Mouse (Mus musculus) kidney, embryonic 14.5 days (tissue): ENCODE data around the gene Txndc11. TPM values are rescaled to one million over a fixed set of nuclear protein-coding genes. Genes with fewer than 3 reads are reported as not detected.

Experiments
- ATAC-seq: fragments of 200-750 bp; cut with Nextera tagmentation; 2 replicates; pipeline ENCODE4 v1.8.0; 2017; ENCODE audit warnings: moderate number of reproducible peaks, mild to moderate bottlenecking, moderate TSS enrichment, moderate library complexity; ENCODE audit not compliant: low FRiP score, low TSS enrichment
- H3K27ac ChIP-seq: fragments of 300-500 bp; sonication (generic); 2 replicates; pipeline ENCODE4 v1.5.1; 2014; ENCODE audit warnings: low read depth, mild to moderate bottlenecking, low read length, moderate library complexity, mixed read lengths
- H3K27me3 ChIP-seq: fragments of 300-500 bp; sonication (generic); 2 replicates; pipeline ENCODE4 v1.6.1; 2014; ENCODE audit warnings: mild to moderate bottlenecking, low read length; ENCODE audit not compliant: control insufficient read depth, insufficient read depth
- H3K36me3 ChIP-seq: fragments of 300-500 bp; sonication (generic); 2 replicates; pipeline ENCODE4 v1.6.1; 2014; ENCODE audit warnings: low read length, mixed read lengths; ENCODE audit not compliant: control insufficient read depth, insufficient read depth
- H3K4me1 ChIP-seq: fragments of 300-500 bp; sonication (generic); 2 replicates; pipeline ENCODE4 v1.6.1; 2014; ENCODE audit warnings: low read length, mixed read lengths; ENCODE audit not compliant: control insufficient read depth, insufficient read depth
- H3K4me2 ChIP-seq: fragments of 300-500 bp; sonication (generic); replicated peaks from 2 replicates; pipeline ENCODE4 v1.6.1; 2014; ENCODE audit warnings: low read depth, mild to moderate bottlenecking, low read length
- H3K4me3 ChIP-seq: fragments of 300-500 bp; sonication (generic); 2 replicates; pipeline ENCODE4 v1.5.1; 2014; ENCODE audit warnings: mild to moderate bottlenecking, low read length
- H3K9ac ChIP-seq: fragments of 300-500 bp; sonication (generic); 2 replicates; pipeline ENCODE4 v1.6.1; 2014; ENCODE audit warnings: low read depth, mild to moderate bottlenecking, low read length, moderate library complexity
- H3K9me3 ChIP-seq: fragments of 300-500 bp; sonication (generic); 2 replicates; pipeline ENCODE4 v1.6.1; 2016; ENCODE audit warnings: low read length; ENCODE audit not compliant: control insufficient read depth
- WGBS: fragments of 180-500 bp; shearing (Covaris S2); extraction: QIAGEN DNeasy Blood & Tissue Kit; methylation state at CpG from one replicate; pipeline ENCODE4 v1.1.7; 2014; 5-methylcytosine and 5-hydroxymethylcytosine counted together
- polyA plus RNA-seq: library from polyadenylated mRNA; unstranded; fragments of >200 nt; fragmentation: Nextera tagmentation; extraction: Ambion mirVana; gene quantifications from 2 replicates; pipeline ENCODE4 v1.2.1, GENCODE M21; 2014

The Txndc11 gene
- polyA plus RNA-seq, 1 experiment from 2014 or later = 38.8 TPM

DNA sequence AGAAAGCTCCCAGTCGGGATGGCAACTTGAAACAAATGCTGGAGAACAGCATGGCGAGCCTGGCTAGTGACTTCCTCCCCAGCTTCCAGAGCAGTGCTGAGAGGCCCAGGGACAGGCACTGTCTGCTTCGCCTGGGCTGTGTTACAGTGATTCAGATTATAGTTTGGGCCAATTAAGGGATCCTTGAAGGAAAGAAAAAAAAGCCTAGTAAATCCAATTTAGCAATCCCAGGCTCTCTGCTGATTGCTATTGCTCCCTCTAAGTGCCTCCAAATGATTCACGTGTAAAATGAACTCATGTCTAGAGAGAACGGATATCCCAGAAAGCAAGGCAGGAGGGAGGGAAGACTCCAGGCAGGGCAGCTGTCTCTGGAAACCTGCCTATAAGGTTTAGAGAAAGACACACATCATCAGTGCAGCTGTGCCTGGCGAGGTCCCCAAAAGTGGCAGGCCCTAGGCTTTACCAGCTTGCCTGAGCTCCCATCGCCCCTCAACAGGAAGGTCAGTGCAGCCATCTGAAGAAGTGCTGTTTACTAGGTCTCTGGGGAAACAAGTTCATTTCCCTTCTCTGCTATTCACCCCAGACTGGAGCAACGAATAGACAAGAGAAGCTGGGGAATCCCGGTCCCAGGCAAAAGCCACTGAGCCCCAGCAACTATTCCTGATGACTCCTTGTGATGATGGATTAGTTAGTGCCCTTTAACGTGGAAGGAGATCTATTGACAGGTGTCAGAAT is 43.4 kb downstream of the Txndc11 start:
- Histone ChIP-seq H3K27ac (no peak overlapping the region), H3K36me3 (peaks cover 52% of the 10 kb centered on the region)

DNA sequence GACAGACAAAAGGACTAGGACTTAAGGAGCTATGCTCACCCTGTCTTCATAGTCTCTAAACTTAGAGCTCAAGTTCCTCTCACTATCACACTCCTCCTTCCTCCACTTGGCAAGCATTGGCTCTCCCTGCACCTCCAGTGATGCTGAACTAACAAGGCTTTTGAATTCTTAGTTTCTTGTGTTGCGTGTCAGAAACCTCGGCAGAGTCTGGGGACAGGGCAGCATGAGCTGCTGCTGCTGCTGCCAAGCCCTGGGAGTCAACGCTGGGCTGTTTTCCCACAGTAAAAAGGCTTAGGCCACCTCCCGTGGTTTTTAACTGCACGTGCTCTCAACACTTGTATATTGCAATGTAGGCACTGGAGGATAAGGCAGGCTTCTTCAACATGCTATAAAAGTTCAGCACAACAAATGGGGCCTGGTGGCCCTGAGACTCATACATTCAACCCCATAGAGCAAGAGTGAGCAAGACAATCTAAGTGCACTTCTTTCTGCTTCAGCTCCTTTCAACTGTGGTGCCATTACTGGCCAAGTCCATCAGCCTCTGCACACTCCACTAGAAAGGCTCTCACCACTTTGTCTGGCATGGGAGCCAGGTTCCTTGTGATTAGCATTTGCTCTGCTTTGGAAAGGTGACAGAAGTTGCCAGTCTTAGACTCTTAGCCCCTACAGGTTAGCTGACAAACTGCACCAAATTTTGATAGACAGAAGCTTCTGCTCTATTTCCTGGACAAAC is 47.4 kb downstream of the Txndc11 start:
- ATAC-seq = no peak
- 83% methylated on average over 5 of the region's 5 CpGs for WGBS
- peaks cover 81% of the 10 kb centered on the region for H3K36me3 ChIP-seq
- H3K27me3 ChIP-seq = no peaks in the 10 kb centered on the region
- H3K4me2 ChIP-seq = no peak overlapping the region
- H3K9ac ChIP-seq = no peak overlapping the region
- H3K4me1 ChIP-seq = no peaks in the 10 kb centered on the region
- no peaks in the 10 kb centered on the region for H3K9me3 ChIP-seq
- no peak overlapping the region for H3K4me3 ChIP-seq
- no peak overlapping the region for H3K27ac ChIP-seq

More for the DNA sequence above, 43.4 kb downstream of the Txndc11 start:
- H3K9ac ChIP-seq = no peak overlapping the region
- no peaks in the 10 kb centered on the region for H3K4me1 ChIP-seq
- H3K9me3 ChIP-seq = no peaks in the 10 kb centered on the region
- WGBS = 82% methylated on average over 10 of the region's 10 CpGs
- no peak for ATAC-seq
- H3K4me3 ChIP-seq = no peak overlapping the region
- no peaks in the 10 kb centered on the region for H3K27me3 ChIP-seq
- H3K4me2 ChIP-seq = no peak overlapping the region

DNA sequence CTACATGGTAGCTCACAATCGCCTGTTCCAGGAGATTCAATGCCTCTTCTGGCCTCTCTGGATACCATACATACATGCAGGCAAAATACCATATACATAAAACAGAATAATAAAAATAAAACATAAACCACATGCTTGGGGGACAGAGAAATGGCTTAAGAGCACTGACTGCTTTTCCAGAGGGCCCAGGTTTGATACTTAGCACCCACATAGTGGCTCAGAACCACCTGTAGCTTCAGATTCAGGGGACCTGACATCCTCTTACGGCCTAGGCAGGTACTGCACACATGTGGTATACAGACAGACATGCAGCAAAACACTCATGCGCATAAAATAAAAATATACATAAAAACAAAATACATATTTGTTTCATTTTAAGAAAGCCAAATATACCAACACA is 48.2 kb downstream of the Txndc11 start:
- no peaks in the 10 kb centered on the region for H3K27me3 ChIP-seq
- WGBS = 94% methylated on average over 3 of the region's 3 CpGs
- no peak for ATAC-seq
- no peak overlapping the region for H3K27ac ChIP-seq
- H3K36me3 ChIP-seq = peaks cover 79% of the 10 kb centered on the region
- no peak overlapping the region for H3K9ac ChIP-seq
- no peaks in the 10 kb centered on the region for H3K9me3 ChIP-seq
- H3K4me3 ChIP-seq = no peak overlapping the region
- H3K4me2 ChIP-seq = no peak overlapping the region
- H3K4me1 ChIP-seq = no peaks in the 10 kb centered on the region

- no peak for ATAC-seq
- Histone ChIP-seq H3K4me1 (no peaks in the 10 kb centered on the region), H3K4me2 (no peak overlapping the region), H3K36me3 (peaks cover 75% of the 10 kb centered on the region), H3K9me3 (no peaks in the 10 kb centered on the region), H3K4me3 (no peak overlapping the region), H3K27ac (no peak overlapping the region), H3K27me3 (no peaks in the 10 kb centered on the region), H3K9ac (no peak overlapping the region)
- WGBS = 92% methylated on average over 8 of the region's 8 CpGs
These were observed 50.3 kb downstream of the Txndc11 start for GRCm38 (mm10) chr16:11084181-11084580.

- H3K36me3 ChIP-seq = peaks cover 76% of the 10 kb centered on the region
- H3K9me3 ChIP-seq = no peaks in the 10 kb centered on the region
- 77% methylated on average over 3 of the region's 3 CpGs for WGBS
- H3K4me3 ChIP-seq = no peak overlapping the region
- no peak overlapping the region for H3K27ac ChIP-seq
- no peak for ATAC-seq
- no peak overlapping the region for H3K9ac ChIP-seq
- no peaks in the 10 kb centered on the region for H3K4me1 ChIP-seq
- no peak overlapping the region for H3K4me2 ChIP-seq
- no peaks in the 10 kb centered on the region for H3K27me3 ChIP-seq
These were observed 56.1 kb downstream of the Txndc11 start for GRCm38 (mm10) chr16:11078216-11078869.

DNA sequence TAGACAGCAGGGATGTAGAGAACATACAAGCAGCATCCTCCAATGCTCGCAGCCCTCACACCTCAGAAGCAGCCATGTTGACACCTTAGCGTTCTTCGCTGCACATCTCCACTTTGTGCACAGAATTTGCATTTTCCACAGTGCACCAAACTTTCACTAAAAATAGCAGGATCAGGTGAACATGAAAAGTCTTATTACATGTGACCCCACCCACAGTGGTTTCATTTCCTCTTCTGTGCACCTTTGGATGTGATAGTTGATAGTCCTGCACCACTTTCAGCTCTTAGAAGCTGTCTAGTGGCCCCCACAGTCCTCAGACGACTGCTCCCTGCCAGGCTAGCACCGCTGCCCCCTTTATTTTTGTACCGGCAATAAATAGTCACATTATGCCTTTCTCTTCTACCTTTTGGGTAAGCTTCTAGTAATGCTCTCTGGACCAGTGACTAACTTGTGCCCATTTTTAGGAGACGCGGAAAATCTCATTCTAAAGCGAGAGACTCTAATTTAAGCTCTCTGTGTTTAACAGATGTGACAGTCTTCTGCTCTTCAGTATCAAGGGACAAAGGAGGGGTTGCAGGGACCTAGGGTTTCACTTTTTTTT is 56.7 kb downstream of the Txndc11 start:
- Histone ChIP-seq H3K27ac (no peak overlapping the region), H3K4me1 (no peaks in the 10 kb centered on the region), H3K9ac (no peak overlapping the region), H3K36me3 (peaks cover 76% of the 10 kb centered on the region), H3K27me3 (no peaks in the 10 kb centered on the region), H3K4me2 (no peak overlapping the region), H3K4me3 (no peak overlapping the region), H3K9me3 (no peaks in the 10 kb centered on the region)
- 92% methylated on average over 9 of the region's 9 CpGs for WGBS
- ATAC-seq = no peak

GRCm38 (mm10) chr16:11073060-11073459 is 61.4 kb downstream of the Txndc11 start:
- Histone ChIP-seq H3K9me3 (no peaks in the 10 kb centered on the region), H3K4me2 (no peak overlapping the region), H3K4me1 (peaks cover 17% of the 10 kb centered on the region), H3K27me3 (no peaks in the 10 kb centered on the region), H3K4me3 (no peak overlapping the region), H3K27ac (no peak overlapping the region), H3K36me3 (peaks cover 49% of the 10 kb centered on the region), H3K9ac (no peak overlapping the region)
- WGBS = 81% methylated on average over 6 of the region's 6 CpGs
- ATAC-seq = no peak

GRCm38 (mm10) chr16:11072454-11072853 is 62.0 kb downstream of the Txndc11 start:
- no peak overlapping the region for H3K27ac ChIP-seq
- WGBS = 78% methylated on average over 8 of the region's 8 CpGs
- H3K4me2 ChIP-seq = no peak overlapping the region
- H3K9me3 ChIP-seq = no peaks in the 10 kb centered on the region
- no peak for ATAC-seq
- H3K9ac ChIP-seq = no peak overlapping the region
- H3K36me3 ChIP-seq = peaks cover 48% of the 10 kb centered on the region
- peaks cover 23% of the 10 kb centered on the region for H3K4me1 ChIP-seq
- no peak overlapping the region for H3K4me3 ChIP-seq
- H3K27me3 ChIP-seq = no peaks in the 10 kb centered on the region
